Comparison of ENCODE assay signal across 8 mouse cellular contexts in the genomic region with DNA sequence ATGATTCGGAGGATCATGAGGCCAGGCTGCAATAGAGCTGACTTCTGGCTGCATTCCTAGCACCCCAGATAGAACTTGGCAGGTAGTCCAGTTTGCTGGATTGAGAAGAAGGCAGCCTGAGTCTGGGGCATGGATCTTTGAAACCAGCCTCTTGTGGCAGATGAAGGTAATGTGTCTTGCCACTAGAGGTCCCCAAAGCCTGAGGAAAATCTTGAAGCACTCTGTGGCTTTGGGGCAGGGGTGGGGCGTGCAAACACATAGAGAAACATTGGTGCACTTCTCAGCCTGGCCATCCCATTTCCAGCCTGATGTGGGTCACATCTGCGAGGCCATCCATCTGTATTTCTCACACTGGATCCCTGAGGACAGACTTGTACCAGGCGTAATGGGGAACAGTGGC. TPM values are rescaled to one million over a fixed set of nuclear protein-coding genes. Genes with fewer than 3 reads are reported as not detected.
DNase-seq lines count a peak whose midpoint lies in the region; ATAC-seq lines count a peak whose summit lies in the region.

No protein-coding gene starts in this region.

- ATAC-seq in common myeloid progenitor, adult 5-6 weeks (replicated peaks; ENCODE audit: low read depth, poor library complexity, severe bottlenecking) = peak; percentile 73
- peak; percentile 79 for ATAC-seq in megakaryocyte progenitor cell, adult 5-6 weeks (replicated peaks; ENCODE audit: poor library complexity)

- DNase-seq in adrenal gland, adult 2 months = peak; percentile 57
- no peak for DNase-seq in adrenal gland, postnatal 4 days (ENCODE audit: low spot score in 2 of 2)
- peak; percentile 45 to 65 for DNase-seq in kidney, postnatal 4 days
- DNase-seq in kidney, adult 8-10 months = no peak
- peak; percentile 86 for DNase-seq in ES-CJ7 (ENCODE audit: low read depth, low spot score)
- no peak for DNase-seq in urinary bladder, postnatal 4 days (ENCODE audit: low spot score in 2 of 2)

RNA-seq across cellular contexts. Expression of a gene that starts 10.1 kb away (rescaled TPM):
- 10 to 100 TPM; 21.3 to 21.9 TPM for total RNA-seq in adrenal gland, adult 2 months (2021)
- 60.8 and 61.2 TPM in 2 replicates for polyA plus RNA-seq in adrenal gland, adult 2 months (2012; rRNA removed)
- 10 to 100 TPM; 22.3 to 24.4 TPM for total RNA-seq in adrenal gland, postnatal 4 days (2021)
- 4.8 and 8.4 TPM in 2 replicates for total RNA-seq in common myeloid progenitor, adult 5-6 weeks (2017)
- total RNA-seq in megakaryocyte progenitor cell, adult 5-6 weeks (2015) = 6.2 and 7.6 TPM in 2 replicates
- total RNA-seq in megakaryocyte progenitor cell, adult 5-6 weeks (2017) = 4.5 and 4.8 TPM in 2 replicates

RNA-seq across cellular contexts. Expression of a gene that starts 10.4 kb away (rescaled TPM):
- total RNA-seq in adrenal gland, adult 2 months (2021) = 10 to 100 TPM; 14.5 to 18.5 TPM
- 54.9 and 71.3 TPM in 2 replicates for polyA plus RNA-seq in adrenal gland, adult 2 months (2012; rRNA removed)
- total RNA-seq in adrenal gland, postnatal 4 days (2021) = 10 to 100 TPM; 38.1 to 45.1 TPM
- 10.4 and 11.5 TPM in 2 replicates for total RNA-seq in common myeloid progenitor, adult 5-6 weeks (2017)
- 3.1 and 5.6 TPM in 2 replicates for total RNA-seq in megakaryocyte progenitor cell, adult 5-6 weeks (2015)
- total RNA-seq in megakaryocyte progenitor cell, adult 5-6 weeks (2017) = 3.4 and 3.9 TPM in 2 replicates

Comparison
In these comparisons a context has a peak if more than half of its experiments do, and no peak if none do; other contexts are left out.
1. DNase-seq: peak in adrenal gland, adult 2 months (single experiment), kidney, postnatal 4 days (2 of 2) and ES-CJ7 (single experiment); none in adrenal gland, postnatal 4 days (0 of 2), kidney, adult 8-10 months (0 of 2) and urinary bladder, postnatal 4 days (0 of 2).